20 mouse cellular contexts compared by ENCODE assay signal in the genomic region with DNA sequence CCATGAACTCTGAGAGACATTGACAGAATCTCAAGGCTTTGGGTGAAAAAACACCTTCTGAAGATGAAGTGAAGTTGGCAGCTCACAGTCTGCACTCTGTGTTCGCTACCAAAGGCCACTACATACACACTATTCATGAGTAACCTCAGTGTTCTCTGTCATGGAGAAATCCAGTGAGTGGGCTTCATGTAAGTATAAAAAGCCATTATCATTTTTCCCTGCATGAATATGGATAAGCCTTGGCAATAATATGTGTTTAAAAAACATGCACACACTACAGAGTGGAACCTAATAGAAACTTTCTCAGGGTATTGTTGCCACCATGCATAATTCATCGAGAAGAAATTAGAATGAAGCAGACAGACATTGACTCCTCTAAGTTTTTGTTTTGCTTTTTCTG.
DNase-seq lines count a peak whose midpoint lies in the region; ATAC-seq lines count a peak whose summit lies in the region.
"Had no signal": no experiment of that assay in that cellular context is flagged by ENCODE, and none has a peak within 500 bp of the region (broad histone marks: within the 10 kb centered on the region; RNA-seq: fewer than 3 reads in every experiment).

No protein-coding gene starts in this region.

- H3K9ac ChIP-seq in midbrain, embryonic 12.5 days (replicated peaks): no peak overlapping the region
- H3K9ac ChIP-seq in forebrain, embryonic 16.5 days (replicated peaks; ENCODE audit: low read depth, low read length): no peak overlapping the region
- no peak overlapping the region for H3K9ac ChIP-seq in midbrain, embryonic 13.5 days (replicated peaks)
- H3K9ac ChIP-seq: embryonic facial prominence, embryonic 12.5 days; intestine, embryonic 15.5 days; kidney, embryonic 15.5 days had no signal

- 67% methylated on average over 2 of the region's 2 CpGs for WGBS in midbrain, embryonic 12.5 days
- 74% methylated on average over 2 of the region's 2 CpGs for WGBS in midbrain, embryonic 10.5 days
- 34% methylated on average over 2 of the region's 2 CpGs for WGBS in forebrain, embryonic 16.5 days
- 51% methylated on average over 2 of the region's 2 CpGs for WGBS in midbrain, embryonic 13.5 days

- H3K27ac ChIP-seq in midbrain, embryonic 12.5 days (replicated peaks): no peak overlapping the region
- no peak overlapping the region for H3K27ac ChIP-seq in midbrain, embryonic 10.5 days (replicated peaks)
- H3K27ac ChIP-seq in forebrain, embryonic 16.5 days (ENCODE audit: low read length): no peak overlapping the region
- H3K27ac ChIP-seq in midbrain, embryonic 13.5 days: no peak overlapping the region
- H3K27ac ChIP-seq: embryonic facial prominence, embryonic 12.5 days; heart, embryonic 10.5 days; intestine, embryonic 15.5 days; kidney, embryonic 15.5 days had no signal

- H3K9me3 ChIP-seq in midbrain, embryonic 12.5 days: no peaks in the 10 kb centered on the region
- H3K9me3 ChIP-seq in midbrain, embryonic 10.5 days (replicated peaks): no peaks in the 10 kb centered on the region
- no peaks in the 10 kb centered on the region for H3K9me3 ChIP-seq in forebrain, embryonic 16.5 days (ENCODE audit: control insufficient read depth, low read length)
- H3K9me3 ChIP-seq in midbrain, embryonic 13.5 days: no peaks in the 10 kb centered on the region
- H3K9me3 ChIP-seq: embryonic facial prominence, embryonic 12.5 days; heart, embryonic 10.5 days; intestine, embryonic 15.5 days; kidney, embryonic 15.5 days had no signal

- ATAC-seq in midbrain, embryonic 12.5 days (ENCODE audit: low FRiP score, low read depth): peak; percentile 92
- ATAC-seq in forebrain, embryonic 16.5 days: peak; percentile 93
- ATAC-seq in midbrain, embryonic 13.5 days: peak; percentile 76
- ATAC-seq: intestine, embryonic 15.5 days had no signal

- H3K4me1 ChIP-seq in midbrain, embryonic 12.5 days: no peaks in the 10 kb centered on the region
- no peaks in the 10 kb centered on the region; the same call in 1 of the 2 replicates for H3K4me1 ChIP-seq in midbrain, embryonic 10.5 days
- no peaks in the 10 kb centered on the region for H3K4me1 ChIP-seq in forebrain, embryonic 16.5 days (replicated peaks; ENCODE audit: control insufficient read depth, insufficient read depth, low read length)
- H3K4me1 ChIP-seq in midbrain, embryonic 13.5 days (replicated peaks): no peaks in the 10 kb centered on the region
- H3K4me1 ChIP-seq: embryonic facial prominence, embryonic 12.5 days; heart, embryonic 10.5 days; intestine, embryonic 15.5 days; kidney, embryonic 15.5 days had no signal

- no peak for DNase-seq in midbrain, embryonic 10.5 days (ENCODE audit: low spot score)
- DNase-seq in gastrocnemius, postnatal 10 days: no peak
- DNase-seq in lung, postnatal 36 days: no peak
- no peak for DNase-seq in testis, postnatal 14 days (ENCODE audit: low spot score)
- DNase-seq: adrenal gland, adult 2 months; cerebellum, adult 2 months; cerebellum, postnatal 25 days; heart, postnatal 4 days; kidney, postnatal 36 days; layer of hippocampus, postnatal 36 days; lung, postnatal 10 days; right cerebral cortex, postnatal 14 days; thymus, postnatal 14 days had no signal

- no peak overlapping the region for H3K4me2 ChIP-seq in midbrain, embryonic 12.5 days (replicated peaks)
- no peak overlapping the region for H3K4me2 ChIP-seq in forebrain, embryonic 16.5 days (ENCODE audit: low read length)
- no peak overlapping the region for H3K4me2 ChIP-seq in midbrain, embryonic 13.5 days (replicated peaks)
- H3K4me2 ChIP-seq: embryonic facial prominence, embryonic 12.5 days; intestine, embryonic 15.5 days; kidney, embryonic 15.5 days had no signal

- H3K27me3 ChIP-seq in midbrain, embryonic 12.5 days: no peaks in the 10 kb centered on the region
- no peaks in the 10 kb centered on the region for H3K27me3 ChIP-seq in midbrain, embryonic 10.5 days (ENCODE audit: low read depth, poor library complexity, severe bottlenecking)
- H3K27me3 ChIP-seq in forebrain, embryonic 16.5 days (replicated peaks; ENCODE audit: control insufficient read depth, insufficient read depth, low read length): no peaks in the 10 kb centered on the region
- H3K27me3 ChIP-seq in midbrain, embryonic 13.5 days: no peaks in the 10 kb centered on the region
- H3K27me3 ChIP-seq: embryonic facial prominence, embryonic 12.5 days; intestine, embryonic 15.5 days; kidney, embryonic 15.5 days had no signal

- H3K4me3 ChIP-seq in midbrain, embryonic 12.5 days: no peak overlapping the region
- no peak overlapping the region for H3K4me3 ChIP-seq in midbrain, embryonic 10.5 days
- no peak overlapping the region for H3K4me3 ChIP-seq in forebrain, embryonic 16.5 days (replicated peaks; ENCODE audit: low read length)
- H3K4me3 ChIP-seq in midbrain, embryonic 13.5 days (replicated peaks): no peak overlapping the region
- H3K4me3 ChIP-seq: embryonic facial prominence, embryonic 12.5 days; heart, embryonic 10.5 days; intestine, embryonic 15.5 days; kidney, embryonic 15.5 days had no signal

- no peaks in the 10 kb centered on the region for H3K36me3 ChIP-seq in midbrain, embryonic 12.5 days
- no peaks in the 10 kb centered on the region for H3K36me3 ChIP-seq in midbrain, embryonic 10.5 days
- H3K36me3 ChIP-seq in forebrain, embryonic 16.5 days (ENCODE audit: control insufficient read depth, insufficient read depth): no peaks in the 10 kb centered on the region
- no peaks in the 10 kb centered on the region for H3K36me3 ChIP-seq in midbrain, embryonic 13.5 days
- H3K36me3 ChIP-seq: embryonic facial prominence, embryonic 12.5 days; heart, embryonic 10.5 days; intestine, embryonic 15.5 days; kidney, embryonic 15.5 days had no signal
